Mouse (Mus musculus): Measurements from ENCODE around the gene Nfix. TPM values are rescaled to one million over a fixed set of nuclear protein-coding genes. Genes with fewer than 3 reads are reported as not detected.

Nfix gene
- total and polyA plus RNA-seq, 2 experiments from 2014 or later: 53.7 to 62.5 TPM

GRCm38 (mm10) chr8:84782680-84783079, 17.5 kb downstream of the Nfix start:
- Histone ChIP-seq H3K9ac (replicated peaks; ENCODE audit: low read length, poor library complexity, severe bottlenecking) (no peak overlapping the region), H3K36me3 (ENCODE audit: insufficient read depth, low read length) (no peaks in the 10 kb centered on the region), H3K27me3 (ENCODE audit: insufficient read depth, low read length) (peaks cover 67% of the 10 kb centered on the region), H3K4me2 (ENCODE audit: low read depth, low read length, poor library complexity, severe bottlenecking) (no peak overlapping the region), H3K4me1 (ENCODE audit: insufficient read depth, low read length) (0 out of 2 replicates have a peak, but pooled peaks cover 2% of the 10 kb centered on the region), H3K4me3 (ENCODE audit: low read depth, low read length) (no peak overlapping the region), H3K9me3 (ENCODE audit: low read length) (no peaks in the 10 kb centered on the region), H3K27ac (ENCODE audit: low read depth, low read length) (no peak overlapping the region)
- WGBS: 20% methylated on average over 10 of the region's 10 CpGs
- DNase-seq (ENCODE audit: low spot score) (no peak), ATAC-seq (ENCODE audit: low FRiP score) (no peak)
- no peak for TF ChIP-seq CTCF (IDR thresholded peaks at IDR 0.05)

- ATAC-seq (ENCODE audit: low FRiP score) (no peak), DNase-seq (ENCODE audit: low spot score) (no peak)
- Histone ChIP-seq H3K9me3 (ENCODE audit: low read length) (no peaks in the 10 kb centered on the region), H3K4me1 (ENCODE audit: insufficient read depth, low read length) (0 out of 2 replicates have a peak, but pooled peaks cover 2% of the 10 kb centered on the region), H3K27me3 (ENCODE audit: insufficient read depth, low read length) (peaks cover 65% of the 10 kb centered on the region), H3K9ac (replicated peaks; ENCODE audit: low read length, poor library complexity, severe bottlenecking) (no peak overlapping the region), H3K36me3 (ENCODE audit: insufficient read depth, low read length) (no peaks in the 10 kb centered on the region), H3K4me2 (ENCODE audit: low read depth, low read length, poor library complexity, severe bottlenecking) (no peak overlapping the region), H3K4me3 (ENCODE audit: low read depth, low read length) (no peak overlapping the region), H3K27ac (ENCODE audit: low read depth, low read length) (no peak overlapping the region)
- no peak for TF ChIP-seq CTCF (IDR thresholded peaks at IDR 0.05)
- 26% methylated on average over 5 of the region's 5 CpGs for WGBS
Observed at GRCm38 (mm10) chr8:84781686-84782505, 18.2 kb downstream of the Nfix start.

- DNase-seq (ENCODE audit: low spot score): no peak
- 0 out of 2 replicates have a peak, but pooled peaks cover 2% of the 10 kb centered on the region for H3K4me1 ChIP-seq (ENCODE audit: insufficient read depth, low read length)
Observed at GRCm38 (mm10) chr8:84780949-84781680, 19.0 kb downstream of the Nfix start.

GRCm38 (mm10) chr8:84780225-84780555, 20.0 kb downstream of the Nfix start:
- no peak for DNase-seq (ENCODE audit: low spot score)
- WGBS: 18% methylated on average over 13 of the region's 13 CpGs
- H3K27me3 ChIP-seq (ENCODE audit: insufficient read depth, low read length): peaks cover 67% of the 10 kb centered on the region

More at GRCm38 (mm10) chr8:84780949-84781680, 19.0 kb downstream of the Nfix start:
- Histone ChIP-seq H3K36me3 (ENCODE audit: insufficient read depth, low read length) (no peaks in the 10 kb centered on the region), H3K4me3 (ENCODE audit: low read depth, low read length) (no peak overlapping the region), H3K9ac (replicated peaks; ENCODE audit: low read length, poor library complexity, severe bottlenecking) (no peak overlapping the region), H3K4me2 (ENCODE audit: low read depth, low read length, poor library complexity, severe bottlenecking) (no peak overlapping the region), H3K27ac (ENCODE audit: low read depth, low read length) (no peak overlapping the region), H3K27me3 (ENCODE audit: insufficient read depth, low read length) (peaks cover 65% of the 10 kb centered on the region), H3K9me3 (ENCODE audit: low read length) (no peaks in the 10 kb centered on the region)
- WGBS: 34% methylated on average over 6 of the region's 6 CpGs
- TF ChIP-seq CTCF (IDR thresholded peaks at IDR 0.05): no peak
- ATAC-seq (ENCODE audit: low FRiP score): no peak

GRCm38 (mm10) chr8:84779519-84780224, 20.5 kb downstream of the Nfix start:
- WGBS: 14% methylated on average over 19 of the region's 19 CpGs
- Histone ChIP-seq H3K27me3 (ENCODE audit: insufficient read depth, low read length) (peaks cover 63% of the 10 kb centered on the region), H3K36me3 (ENCODE audit: insufficient read depth, low read length) (no peaks in the 10 kb centered on the region), H3K27ac (ENCODE audit: low read depth, low read length) (peak overlapping the region; percentile 67), H3K4me2 (ENCODE audit: low read depth, low read length, poor library complexity, severe bottlenecking) (no peak overlapping the region), H3K4me3 (ENCODE audit: low read depth, low read length) (no peak overlapping the region), H3K9ac (replicated peaks; ENCODE audit: low read length, poor library complexity, severe bottlenecking) (0 out of 2 replicates have a peak overlapping the region, but pooled peaks have one; percentile 9), H3K9me3 (ENCODE audit: low read length) (no peaks in the 10 kb centered on the region), H3K4me1 (ENCODE audit: insufficient read depth, low read length) (0 out of 2 replicates have a peak, but pooled peaks cover 5% of the 10 kb centered on the region)
- no peak for ATAC-seq (ENCODE audit: low FRiP score)
- peak; percentile 68 for DNase-seq (ENCODE audit: low spot score)
- TF ChIP-seq CTCF (IDR thresholded peaks at IDR 0.05): no peak

More at GRCm38 (mm10) chr8:84780225-84780555, 20.0 kb downstream of the Nfix start:
- TF ChIP-seq CTCF (IDR thresholded peaks at IDR 0.05): no peak
- Histone ChIP-seq H3K4me1 (ENCODE audit: insufficient read depth, low read length) (0 out of 2 replicates have a peak, but pooled peaks cover 5% of the 10 kb centered on the region), H3K27ac (ENCODE audit: low read depth, low read length) (peak overlapping the region; percentile 67; the same call in 1 of the 2 replicates), H3K9ac (replicated peaks; ENCODE audit: low read length, poor library complexity, severe bottlenecking) (no peak overlapping the region), H3K9me3 (ENCODE audit: low read length) (no peaks in the 10 kb centered on the region), H3K4me3 (ENCODE audit: low read depth, low read length) (no peak overlapping the region), H3K36me3 (ENCODE audit: insufficient read depth, low read length) (no peaks in the 10 kb centered on the region), H3K4me2 (ENCODE audit: low read depth, low read length, poor library complexity, severe bottlenecking) (no peak overlapping the region)
- ATAC-seq (ENCODE audit: low FRiP score): no peak
